7 mouse cellular contexts compared by ENCODE assay signal in genomic region chr7:70355691-70356568, GRCm38 (mm10). TPM values are rescaled to one million over a fixed set of nuclear protein-coding genes. Genes with fewer than 3 reads are reported as not detected.
DNase-seq lines count a peak whose midpoint lies in the region; ATAC-seq and TF ChIP-seq lines count a peak whose summit lies in the region.

No protein-coding gene starts in this region.

- H3K9me3 ChIP-seq in lung, embryonic 15.5 days: no peaks in the 10 kb centered on the region
- no peaks in the 10 kb centered on the region for H3K9me3 ChIP-seq in forebrain, embryonic 13.5 days (replicated peaks)
- no peaks in the 10 kb centered on the region for H3K9me3 ChIP-seq in limb, embryonic 14.5 days (ENCODE audit: control insufficient read depth, low read length)
- no peaks in the 10 kb centered on the region for H3K9me3 ChIP-seq in stomach, embryonic 14.5 days (ENCODE audit: control insufficient read depth, low read depth, low read length)

- H3K9ac ChIP-seq in lung, embryonic 15.5 days: peak overlapping the region; percentile 99
- H3K9ac ChIP-seq in forebrain, embryonic 13.5 days: peak overlapping the region; percentile 94
- peak overlapping the region; percentile 98 for H3K9ac ChIP-seq in limb, embryonic 14.5 days (ENCODE audit: low read depth, low read length, severe bottlenecking)
- H3K9ac ChIP-seq in stomach, embryonic 14.5 days (replicated peaks; ENCODE audit: low read depth, low read length): peak overlapping the region; percentile 100

- ATAC-seq in lung, embryonic 15.5 days (ENCODE audit: borderline replicate concordance, extremely low read depth, low FRiP score, low TSS enrichment): no peak
- ATAC-seq in forebrain, embryonic 13.5 days: no peak
- no peak for ATAC-seq in limb, embryonic 14.5 days (ENCODE audit: low FRiP score, low read depth)
- no peak for ATAC-seq in stomach, embryonic 14.5 days (ENCODE audit: insufficient number of reproducible peaks, insufficient read depth, low FRiP score, low read depth)

- peaks cover 20% of the 10 kb centered on the region; the same call in 1 of the 2 replicates for H3K4me1 ChIP-seq in lung, embryonic 15.5 days
- peaks cover 16% of the 10 kb centered on the region; the same call in 1 of the 2 replicates for H3K4me1 ChIP-seq in forebrain, embryonic 13.5 days
- H3K4me1 ChIP-seq in limb, embryonic 14.5 days (ENCODE audit: control insufficient read depth, insufficient read depth, low read length): peaks cover 24% of the 10 kb centered on the region
- H3K4me1 ChIP-seq in stomach, embryonic 14.5 days (ENCODE audit: control insufficient read depth, insufficient read depth, low read length): no peaks in the 10 kb centered on the region

- no peak for TF ChIP-seq POLR2A in limb, embryonic 14.5 days (IDR thresholded peaks at IDR 0.05; ENCODE audit: borderline replicate concordance, extremely low read depth, insufficient read depth, insufficient read length)

- peak overlapping the region; percentile 100 for H3K27ac ChIP-seq in lung, embryonic 15.5 days
- peak overlapping the region; percentile 99 for H3K27ac ChIP-seq in forebrain, embryonic 13.5 days
- 0 out of 2 replicates have a peak overlapping the region, but pooled peaks have one; percentile 26 for H3K27ac ChIP-seq in limb, embryonic 14.5 days (replicated peaks; ENCODE audit: low read depth, low read length)
- peak overlapping the region; percentile 100 for H3K27ac ChIP-seq in stomach, embryonic 14.5 days (ENCODE audit: low read length)

- peak overlapping the region; percentile 70 for H3K4me2 ChIP-seq in lung, embryonic 15.5 days
- peak overlapping the region; percentile 70 for H3K4me2 ChIP-seq in forebrain, embryonic 13.5 days
- peak overlapping the region; percentile 88 for H3K4me2 ChIP-seq in limb, embryonic 14.5 days (replicated peaks; ENCODE audit: low read depth, low read length, severe bottlenecking)
- peak overlapping the region; percentile 82 for H3K4me2 ChIP-seq in stomach, embryonic 14.5 days (replicated peaks; ENCODE audit: low read depth, low read length)

- no peak for DNase-seq in lung, postnatal 25 days (ENCODE audit: low spot score)
- no peak for DNase-seq in limb, embryonic 14.5 days (ENCODE audit: low spot score)
- DNase-seq in cerebellum, adult 9-10 months: no peak
- DNase-seq in frontal cortex, postnatal 14 days (ENCODE audit: low spot score in 2 of 2): no peak

- no peaks in the 10 kb centered on the region for H3K27me3 ChIP-seq in lung, embryonic 15.5 days
- H3K27me3 ChIP-seq in forebrain, embryonic 13.5 days: peaks cover 71% of the 10 kb centered on the region
- H3K27me3 ChIP-seq in limb, embryonic 14.5 days (ENCODE audit: control insufficient read depth, insufficient read depth, low read length): no peaks in the 10 kb centered on the region
- no peaks in the 10 kb centered on the region for H3K27me3 ChIP-seq in stomach, embryonic 14.5 days (ENCODE audit: control insufficient read depth, insufficient read depth, low read length)

- H3K4me3 ChIP-seq in lung, embryonic 15.5 days: peak overlapping the region; percentile 80
- H3K4me3 ChIP-seq in forebrain, embryonic 13.5 days: peak overlapping the region; percentile 72
- peak overlapping the region; percentile 81 for H3K4me3 ChIP-seq in limb, embryonic 14.5 days (replicated peaks; ENCODE audit: low read length)
- H3K4me3 ChIP-seq in stomach, embryonic 14.5 days (ENCODE audit: low read depth, low read length): peak overlapping the region; percentile 90

- 9% methylated on average over 5 of the region's 5 CpGs for WGBS in lung, embryonic 15.5 days
- 23% methylated on average over 5 of the region's 5 CpGs for WGBS in forebrain, embryonic 13.5 days
- WGBS in limb, embryonic 14.5 days: 36% methylated on average over 5 of the region's 5 CpGs
- WGBS in stomach, embryonic 14.5 days: 17% methylated on average over 5 of the region's 5 CpGs

- peaks cover 14% of the 10 kb centered on the region; the same call in 1 of the 2 replicates for H3K36me3 ChIP-seq in lung, embryonic 15.5 days
- peaks cover 12% of the 10 kb centered on the region for H3K36me3 ChIP-seq in forebrain, embryonic 13.5 days (ENCODE audit: poor library complexity, severe bottlenecking)
- H3K36me3 ChIP-seq in limb, embryonic 14.5 days (ENCODE audit: control insufficient read depth, insufficient read depth, low read length): peaks cover 43% of the 10 kb centered on the region
- H3K36me3 ChIP-seq in stomach, embryonic 14.5 days (ENCODE audit: control insufficient read depth, insufficient read depth, low read length): peaks cover 27% of the 10 kb centered on the region

RNA-seq across cellular contexts. Expression of gene Nr2f2, which starts 10.6 kb away (rescaled TPM):
- 107 and 108 TPM in 2 replicates for polyA plus RNA-seq in lung, embryonic 15.5 days (2015; fragmentation: Nextera tagmentation; extraction: Ambion mirVana)
- polyA plus RNA-seq in forebrain, embryonic 13.5 days (2015; fragmentation: Nextera tagmentation; extraction: Ambion mirVana): 97.9 and 132 TPM in 2 replicates
- 80.2 and 134 TPM in 2 replicates for polyA plus RNA-seq in limb, embryonic 14.5 days (2012; rRNA removed)
- polyA plus RNA-seq in limb, embryonic 14.5 days (2014; fragmentation: Nextera tagmentation; extraction: Ambion mirVana): 54.7 and 60.8 TPM in 2 replicates
- 106 and 111 TPM in 2 replicates for polyA plus RNA-seq in stomach, embryonic 14.5 days (2014; fragmentation: Nextera tagmentation; extraction: Ambion mirVana)

Comparison
In these comparisons a context has a peak if more than half of its experiments do, and no peak if none do; other contexts are left out.
1. H3K27ac ChIP-seq: peak in every context shown above with its lines; median percentile 100 in lung, embryonic 15.5 days; 100 in stomach, embryonic 14.5 days; 99 in forebrain, embryonic 13.5 days; 26 in limb, embryonic 14.5 days.